Mouse (Mus musculus): Measurements from ENCODE around the gene Snx13.

GRCm38 (mm10) chr12:35025916-35026432, 21.0 kb upstream of the Snx13 start:
- TF ChIP-seq EP300 (IDR thresholded peaks at IDR 0.05; ENCODE audit: low read depth) (no peak), CTCF (IDR thresholded peaks at IDR 0.05; ENCODE audit: low read depth) (no peak)
